Mouse (Mus musculus) kidney, adult 2 months (tissue): ENCODE results near the gene Ndufb6. TPM values are rescaled to one million over a fixed set of nuclear protein-coding genes. Genes with fewer than 3 reads are reported as not detected.

Experiments used
- DNase-seq: peaks from one replicate; pipeline ENCODE4 v3.0.0; 2021
- H3K27ac ChIP-seq: fragments of 200-500 bp; 2 replicates; pipeline ENCODE4 v1.5.1; 2012; ENCODE audit warnings: low read depth, low read length, control low read depth, inconsistent platforms; ENCODE audit not compliant: insufficient read depth
- H3K27me3 ChIP-seq: fragments of 200-500 bp; replicated peaks from 2 replicates; pipeline ENCODE4 v1.6.1; 2012; ENCODE audit warnings: mild to moderate bottlenecking, moderate library complexity, low read length, inconsistent platforms; ENCODE audit not compliant: control insufficient read depth, insufficient read depth
- H3K36me3 ChIP-seq: fragments of 200-500 bp; 2 replicates; pipeline ENCODE4 v1.6.1; 2012; ENCODE audit warnings: mild to moderate bottlenecking, moderate library complexity, low read length, inconsistent platforms; ENCODE audit not compliant: control insufficient read depth, insufficient read depth
- H3K4me1 ChIP-seq: fragments of 200-500 bp; 2 replicates; pipeline ENCODE4 v1.6.1; 2011; ENCODE audit warnings: low read length; ENCODE audit not compliant: control insufficient read depth, insufficient read depth
- H3K4me3 ChIP-seq: fragments of 200-500 bp; 2 replicates; pipeline ENCODE4 v1.5.1; 2011; ENCODE audit warnings: mild to moderate bottlenecking, low read depth, low read length, control low read depth; ENCODE audit not compliant: insufficient read depth
- CTCF ChIP-seq: fragments of 200-500 bp; conservative IDR thresholded peaks from 2 replicates; pipeline ENCODE4 v1.5.1; 2011; ENCODE audit warnings: low read depth, mild to moderate bottlenecking, control low read depth, low read length, moderate library complexity, mixed read lengths; ENCODE audit not compliant: insufficient read depth, insufficient read length
- POLR2A ChIP-seq: fragments of 200-500 bp; IDR thresholded peaks from one replicate; pipeline ENCODE4 v1.6.1; 2011; ENCODE audit warnings: low read depth, low read length, control low read depth
- WGBS: fragments of 180-500 bp; shearing (Covaris S2); methylation state at CpG from one replicate; pipeline ENCODE4 v1.1.7; 2018; 5-methylcytosine and 5-hydroxymethylcytosine counted together
- polyA plus RNA-seq: library from polyadenylated mRNA; depleted of rRNA; stranded (reverse); fragments of >200 nt; gene quantifications from 2 replicates; pipeline ENCODE4 v1.2.3, GENCODE M21; 2012; rRNA removed

Gene Ndufb6
- polyA plus RNA-seq, 1 experiment = 287 TPM

- no peak overlapping the region for H3K4me3 ChIP-seq
- 96% methylated on average over 7 of the region's 7 CpGs for WGBS
- H3K36me3 ChIP-seq = peaks cover 2% of the 10 kb centered on the region
- no peak for TF ChIP-seq POLR2A
- no peak for TF ChIP-seq CTCF
- no peaks in the 10 kb centered on the region for H3K27me3 ChIP-seq
- no peaks in the 10 kb centered on the region; the same call in 1 of the 2 replicates for H3K4me1 ChIP-seq
- no peak overlapping the region for H3K27ac ChIP-seq
- DNase-seq = no peak
Observed at GRCm38 (mm10) chr4:40227886-40228285, 51.3 kb downstream of the Ndufb6 start.

- no peak for DNase-seq
- no peak overlapping the region for H3K4me3 ChIP-seq
- no peak for TF ChIP-seq CTCF
- TF ChIP-seq POLR2A = no peak
- H3K4me1 ChIP-seq = no peaks in the 10 kb centered on the region; the same call in 1 of the 2 replicates
- H3K27ac ChIP-seq = no peak overlapping the region
- WGBS = 89% methylated on average over 11 of the region's 11 CpGs
- peaks cover 2% of the 10 kb centered on the region for H3K36me3 ChIP-seq
- H3K27me3 ChIP-seq = no peaks in the 10 kb centered on the region
Observed at GRCm38 (mm10) chr4:40227131-40227530, 52.1 kb downstream of the Ndufb6 start.

GRCm38 (mm10) chr4:40226095-40226494, 53.1 kb downstream of the Ndufb6 start:
- 67% methylated on average over 5 of the region's 5 CpGs for WGBS
- DNase-seq = no peak

GRCm38 (mm10) chr4:40221876-40222585, 57.2 kb downstream of the Ndufb6 start:
- Histone ChIP-seq H3K27me3 (no peaks in the 10 kb centered on the region), H3K27ac (no peak overlapping the region), H3K4me3 (no peak overlapping the region), H3K4me1 (no peaks in the 10 kb centered on the region; the same call in 1 of the 2 replicates), H3K36me3 (peaks cover 2% of the 10 kb centered on the region)
- 64% methylated on average over 21 of the region's 21 CpGs for WGBS
- no peak for TF ChIP-seq CTCF
- no peak for TF ChIP-seq POLR2A
- DNase-seq = no peak

More at GRCm38 (mm10) chr4:40226095-40226494, 53.1 kb downstream of the Ndufb6 start:
- Histone ChIP-seq H3K4me3 (no peak overlapping the region), H3K27me3 (no peaks in the 10 kb centered on the region), H3K4me1 (no peaks in the 10 kb centered on the region; the same call in 1 of the 2 replicates), H3K27ac (no peak overlapping the region), H3K36me3 (peaks cover 2% of the 10 kb centered on the region)
- no peak for TF ChIP-seq CTCF
- TF ChIP-seq POLR2A = no peak

- no peak overlapping the region for H3K27ac ChIP-seq
- H3K36me3 ChIP-seq = peaks cover 2% of the 10 kb centered on the region
- no peaks in the 10 kb centered on the region for H3K27me3 ChIP-seq
- 52% methylated on average over 14 of the region's 14 CpGs for WGBS
- H3K4me1 ChIP-seq = no peaks in the 10 kb centered on the region; the same call in 1 of the 2 replicates
- DNase-seq = peak; percentile 61
- no peak overlapping the region for H3K4me3 ChIP-seq
- no peak for TF ChIP-seq POLR2A
- no peak for TF ChIP-seq CTCF
Observed at GRCm38 (mm10) chr4:40221004-40221760, 58.0 kb downstream of the Ndufb6 start.

Other genes starting within 250 kb of the Ndufb6 start
- 179 and 182 TPM in 2 replicates for gene Aco1, start 136.3 kb downstream of the Ndufb6 start, polyA plus RNA-seq
- 14.5 and 19.4 TPM in 2 replicates for gene Ddx58, start 39.6 kb downstream of the Ndufb6 start, polyA plus RNA-seq
- 22.8 and 27.6 TPM in 2 replicates for gene Smim27, start 9.8 kb downstream of the Ndufb6 start, polyA plus RNA-seq
- gene Topors, start 9.6 kb downstream of the Ndufb6 start, polyA plus RNA-seq = 3.8 and 5.4 TPM in 2 replicates
- 0.52 and 0.84 TPM in 2 replicates for gene Tmem215, start 192.8 kb upstream of the Ndufb6 start, polyA plus RNA-seq